Mouse (Mus musculus) CD4-positive naive resting alpha-beta T cell, adult 76 days (primary cell): ENCODE measurements around the gene Sort1. TPM values are rescaled to one million over a fixed set of nuclear protein-coding genes. Genes with fewer than 3 reads are reported as not detected.

ENCODE experiments used
- total RNA-seq: library from RNA; stranded (reverse); gene quantifications from one replicate; pipeline ENCODE4 v1.2.4, GENCODE M21; 2023

Sort1 gene
- total RNA-seq: 1.1 TPM

GRCm38 (mm10) chr3:108283781-108284601 lies at the start of gene Sort1:
Sort1 (plus strand) TSS chr3:108284082.

GRCm38 (mm10) chr3:108256719-108257637 lies 26.9 kb upstream of the Sort1 start, which contains the start of gene Psma5:
Psma5 (plus strand) TSS chr3:108256926.

GRCm38 (mm10) chr3:108364270-108364995 lies 80.6 kb downstream of the Sort1 start, which contains the start of gene Mybphl:
Mybphl (plus strand) TSS chr3:108364911.

GRCm38 (mm10) chr3:108383485-108384354 lies 99.8 kb downstream of the Sort1 start, which contains the start of gene Psrc1:
Psrc1 (plus strand) TSS chr3:108383839.

Other genes with a start within 250 kb of the Sort1 start
- gene Gstm4, start 239.2 kb upstream of the Sort1 start, total RNA-seq: 2.7 TPM
- 29.5 TPM for gene Ampd2, start 197.4 kb upstream of the Sort1 start, total RNA-seq
- gene Gnat2, start 191.3 kb upstream of the Sort1 start, total RNA-seq: not detected
- 93.5 TPM for gene Gnai3, start 137.9 kb upstream of the Sort1 start, total RNA-seq
- gene Gpr61, start 129.2 kb upstream of the Sort1 start, total RNA-seq: not detected
- 1.8 TPM for gene Amigo1, start 97.7 kb upstream of the Sort1 start, total RNA-seq
- gene Cyb561d1, start 82.9 kb upstream of the Sort1 start, total RNA-seq: 30.4 TPM
- gene Atxn7l2, start 73.1 kb upstream of the Sort1 start, total RNA-seq: 44.7 TPM
- gene Sypl2, start 57.4 kb upstream of the Sort1 start, total RNA-seq: not detected
- 29.1 TPM for gene Psma5, start 27.2 kb upstream of the Sort1 start, total RNA-seq
- not detected for gene Mybphl, start 80.8 kb downstream of the Sort1 start, total RNA-seq
- not detected for gene Psrc1, start 99.8 kb downstream of the Sort1 start, total RNA-seq
- gene Celsr2, start 131.5 kb downstream of the Sort1 start, total RNA-seq: 10.1 TPM
- 147 TPM for gene Sars, start 161.1 kb downstream of the Sort1 start, total RNA-seq